Mouse (Mus musculus): Measurements from ENCODE around the gene Isx.

The Isx gene

GRCm38 (mm10) chr8:74903054-74903842 lies 30.3 kb downstream of the Isx start:
- no peak for DNase-seq

DNA sequence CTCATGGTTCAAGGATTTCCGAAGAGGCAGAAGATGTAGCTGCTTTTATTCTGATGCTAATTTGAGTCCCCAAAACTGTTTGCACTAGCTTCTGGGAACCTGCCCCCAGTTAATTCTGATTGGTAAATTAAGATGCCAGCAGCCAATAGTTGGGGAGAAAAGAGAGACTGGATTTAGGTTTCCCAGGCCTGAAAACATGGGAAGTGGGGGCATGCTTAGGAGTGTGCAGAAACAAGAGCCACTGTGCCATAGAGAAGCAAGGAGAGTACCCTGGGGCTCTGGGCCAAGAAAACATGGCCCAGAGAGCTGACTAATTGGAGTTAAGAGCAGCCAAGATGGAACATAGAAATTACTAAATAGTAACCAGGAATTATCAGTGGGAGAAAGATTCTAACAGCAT lies 33.4 kb downstream of the Isx start:
- peak; percentile 7 for DNase-seq

GRCm38 (mm10) chr8:74910708-74911107 lies 37.7 kb downstream of the Isx start:
- DNase-seq, result no peak

DNA sequence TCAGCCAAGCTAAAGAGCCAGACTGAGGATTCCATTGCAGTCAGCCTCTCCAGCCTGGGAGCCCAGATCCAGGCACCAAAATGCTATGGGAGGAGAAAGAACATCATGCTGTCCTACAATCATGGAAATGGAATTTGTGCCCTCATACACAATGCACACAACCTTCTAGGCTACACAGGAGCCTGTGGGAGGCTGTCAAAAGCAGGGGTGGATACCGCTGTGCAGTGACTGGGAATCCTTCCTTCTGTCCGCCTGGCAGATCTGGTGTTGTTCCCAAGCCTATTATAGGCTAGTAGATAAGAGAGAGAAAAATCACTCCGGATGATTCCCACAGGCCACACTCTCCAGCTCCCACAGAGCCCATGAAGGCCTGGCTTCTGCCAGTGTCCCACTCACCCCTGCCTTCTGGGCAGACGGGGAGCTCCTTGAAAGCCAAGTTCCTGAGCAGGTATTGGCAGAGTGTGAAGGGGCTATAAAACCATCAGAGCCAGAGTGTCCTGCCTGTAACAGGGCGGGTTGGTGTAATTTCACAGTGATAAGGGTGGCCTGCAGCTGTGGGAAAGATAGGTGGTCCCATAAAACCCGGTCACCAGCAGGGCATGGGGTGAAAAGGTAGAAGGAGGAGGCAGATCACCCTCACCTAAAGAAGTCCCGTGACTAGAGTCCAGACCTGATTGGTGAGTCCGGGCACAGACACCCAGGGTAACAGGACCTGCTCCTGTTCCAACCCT lies 47.9 kb downstream of the Isx start:
- no peak for DNase-seq

GRCm38 (mm10) chr8:74921882-74922518 lies 49.0 kb downstream of the Isx start:
- DNase-seq, result peak; percentile 15

- DNase-seq, result no peak
Observed at GRCm38 (mm10) chr8:74927940-74928339, 55.0 kb downstream of the Isx start.

GRCm38 (mm10) chr8:74930731-74931130 lies 57.8 kb downstream of the Isx start:
- peak; percentile 79 for DNase-seq

- DNase-seq, result peak; percentile 88
Observed at GRCm38 (mm10) chr8:74935308-74935707, 62.3 kb downstream of the Isx start.

DNA sequence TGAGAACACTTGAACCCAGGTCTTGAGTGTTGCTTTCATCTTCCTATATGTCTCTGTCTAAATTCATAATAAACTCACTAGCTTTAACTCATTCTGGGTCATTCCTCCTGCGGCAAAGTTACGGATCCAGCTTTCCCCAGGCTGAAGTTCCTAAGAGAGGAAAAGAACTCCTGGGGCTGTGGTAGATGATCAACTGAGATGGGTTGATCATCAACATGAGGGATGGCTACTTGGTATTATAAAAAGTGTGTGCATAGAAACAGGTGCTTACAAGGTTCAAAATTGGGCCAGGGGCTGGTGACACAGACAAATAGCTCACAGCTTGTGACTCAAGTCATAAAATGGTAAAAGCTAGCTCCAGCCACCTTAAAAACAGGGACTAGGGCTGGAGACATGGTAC lies 63.7 kb downstream of the Isx start:
- DNase-seq, result no peak

- DNase-seq, result no peak
Observed at GRCm38 (mm10) chr8:74942056-74942455, 69.1 kb downstream of the Isx start.
